Mouse (Mus musculus) CH12.LX (cell line): ENCODE measurements at regions not wholly inside any gene's neighbourhood (a gene's known extent, or its start where the extent isn't known, plus 50 kb on each side); places are given as distances from the start of the nearest gene placed in this dataset.

Source experiments
- CTCF ChIP-seq, 2 experiments: IDR thresholded peaks in 1 of 2; conservative IDR thresholded peaks in 1 of 2; 2 replicates each; pipeline ENCODE4 v1.5.1; 2011 to 2012; ENCODE audit warnings: low read depth in 2 of 2, low read length in 2 of 2, improper control_type of control experiment in 1 of 2, inconsistent platforms in 1 of 2, mild to moderate bottlenecking in 1 of 2, moderate library complexity in 1 of 2
- EP300 ChIP-seq: IDR thresholded peaks from 2 replicates; pipeline ENCODE4 v1.6.1; 2011; ENCODE audit warnings: low read length, improper control_type of control experiment
- TBP ChIP-seq: conservative IDR thresholded peaks from 2 replicates; pipeline ENCODE4 v1.6.1; 2011; ENCODE audit warnings: low read depth, low read length, improper control_type of control experiment
- ZC3H11A ChIP-seq: IDR thresholded peaks from 2 replicates; pipeline ENCODE4 v1.6.1; 2012; ENCODE audit warnings: low read depth, mild to moderate bottlenecking, inconsistent platforms, low read length, improper control_type of control experiment

DNA sequence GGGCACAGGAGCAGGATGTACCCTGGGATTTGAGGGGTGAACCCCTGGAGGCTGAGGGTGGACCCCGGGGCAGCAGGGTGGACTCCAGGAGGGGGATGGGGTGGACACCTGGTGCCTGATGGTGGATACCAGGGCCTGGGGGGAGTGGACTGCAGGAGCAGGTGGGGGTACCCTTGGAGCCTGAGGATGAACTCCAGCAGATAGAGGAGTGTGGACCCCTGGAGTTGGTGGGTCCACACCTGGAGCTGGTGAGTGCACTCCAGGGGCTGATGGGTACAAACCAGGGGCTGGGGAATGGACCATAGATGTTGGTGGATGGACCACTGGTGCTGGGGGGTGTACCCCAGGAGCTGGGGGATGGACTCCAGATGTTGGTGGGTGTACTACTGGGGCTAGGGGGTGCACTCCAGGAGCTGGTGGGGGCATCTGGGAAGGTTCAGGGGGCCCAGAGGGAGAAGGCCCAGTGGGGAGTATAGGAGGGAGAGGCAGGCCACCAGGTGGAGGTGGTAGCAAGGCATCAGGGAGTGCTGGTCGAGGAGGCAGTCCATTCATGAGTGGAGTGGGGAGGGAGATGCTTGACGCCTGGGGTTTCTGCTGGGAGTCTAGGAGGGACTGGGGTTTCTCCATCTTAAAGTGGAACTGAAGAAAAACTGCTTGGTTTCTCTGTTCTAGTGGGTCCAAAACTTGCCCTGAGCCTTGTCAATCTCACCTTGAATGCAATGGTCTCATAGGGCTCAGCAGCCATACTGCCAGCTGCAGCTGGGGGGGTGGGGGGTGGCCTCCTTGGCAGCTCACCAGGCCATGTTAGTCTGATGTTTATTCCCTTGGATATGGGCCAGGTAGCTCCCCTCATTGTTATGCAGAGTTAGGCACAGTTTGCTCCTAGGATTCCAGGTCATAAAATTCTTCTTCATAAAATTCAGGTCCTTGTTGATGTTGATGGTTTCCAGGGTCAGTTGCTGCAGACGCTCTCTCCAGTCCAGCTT lies 183.0 kb upstream of the Ell2 start:
- TF ChIP-seq EP300 (no peak), CTCF (conservative IDR thresholded peaks at IDR 0.05 in 1 of 2, IDR thresholded peaks at IDR 0.05 in 1 of 2; ENCODE audit: low read depth in 2 of 2, low read length in 2 of 2) (no peak), ZC3H11A (no peak), TBP (no peak)
